Mouse (Mus musculus) urinary bladder, postnatal 0 days (tissue): ENCODE measurements around the gene Cygb. TPM values are rescaled to one million over a fixed set of nuclear protein-coding genes. Genes with fewer than 3 reads are reported as not detected.

Source experiments
- polyA plus RNA-seq: library from polyadenylated mRNA; unstranded; fragments of >200 nt; fragmentation: Nextera tagmentation; extraction: Ambion mirVana; gene quantifications from 2 replicates; pipeline ENCODE4 v1.2.1, GENCODE M21; 2015

The Cygb gene
- polyA plus RNA-seq = 83.3 and 84.4 TPM in 2 replicates

DNA sequence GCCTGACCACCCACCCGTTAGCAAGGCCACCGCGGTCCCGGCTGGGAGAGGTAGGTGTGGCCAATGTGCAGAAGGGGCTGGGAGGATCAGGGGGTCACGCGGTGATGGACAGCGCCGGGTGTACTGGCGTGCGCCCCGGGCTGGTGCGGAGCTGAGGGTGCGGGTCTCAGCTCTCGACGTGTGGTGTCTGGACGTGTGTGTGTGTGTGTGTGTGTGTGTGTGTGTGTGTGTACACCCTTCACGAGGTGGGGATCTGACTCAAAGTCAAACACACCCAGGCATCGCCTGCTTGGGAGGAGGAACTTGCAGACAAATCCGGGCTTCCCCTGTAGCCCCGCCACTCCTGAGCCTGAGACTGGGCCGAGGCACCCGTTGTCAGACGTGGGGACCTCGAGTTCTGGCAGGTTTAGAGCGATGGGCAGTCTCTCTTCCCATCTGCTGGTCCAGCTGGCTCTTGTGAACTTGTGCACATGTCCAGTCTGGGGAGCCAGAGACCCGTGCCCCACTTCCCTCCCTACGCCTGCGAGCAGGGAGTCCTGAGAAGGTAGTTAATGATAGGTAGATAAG, at the start of gene Cygb:
TSS of gene Cygb (minus strand) at position 59 of the 567 bp plus-strand sequence.

GRCm38 (mm10) chr11:116653234-116653633, 879 bp downstream of the Cygb start, which contains the start of gene Prcd:
Gene Prcd, plus strand, starts transcription at chr11:116653534.

GRCm38 (mm10) chr11:116626299-116627071, 27.6 kb downstream of the Cygb start, which contains the start of gene Rhbdf2:
Gene Rhbdf2, minus strand, starts transcription at chr11:116627019.

Other genes starting within 250 kb of the Cygb start
- gene Rnf157, start 241.3 kb downstream of the Cygb start, polyA plus RNA-seq = 3.8 and 5.7 TPM in 2 replicates
- 28.5 and 29.0 TPM in 2 replicates for gene Ubald2, start 220.2 kb downstream of the Cygb start, polyA plus RNA-seq
- gene Qrich2, start 188.1 kb downstream of the Cygb start, polyA plus RNA-seq = 0.15 TPM in 1 of 2 replicates, not detected in the other
- gene Prpsap1, start 160.1 kb downstream of the Cygb start, polyA plus RNA-seq = 104 and 124 TPM in 2 replicates
- gene Sphk1, start 123.4 kb downstream of the Cygb start, polyA plus RNA-seq = 11.5 and 12.1 TPM in 2 replicates
- gene Ube2o, start 72.9 kb downstream of the Cygb start, polyA plus RNA-seq = 7.0 and 8.3 TPM in 2 replicates
- gene Aanat, start 67.9 kb downstream of the Cygb start, polyA plus RNA-seq = not detected in 2 replicates
- gene Rhbdf2, start 27.3 kb downstream of the Cygb start, polyA plus RNA-seq = 3.3 and 6.2 TPM in 2 replicates
- gene Prcd, start 779 bp downstream of the Cygb start, polyA plus RNA-seq = 2.0 and 2.1 TPM in 2 replicates
- not detected in 2 replicates for gene St6galnac1, start 121.2 kb upstream of the Cygb start, polyA plus RNA-seq
- gene Mxra7, start 173.7 kb upstream of the Cygb start, polyA plus RNA-seq = 29.5 and 34.3 TPM in 2 replicates
- 45.8 and 53.5 TPM in 2 replicates for gene Mettl23, start 189.0 kb upstream of the Cygb start, polyA plus RNA-seq
- gene Jmjd6, start 189.1 kb upstream of the Cygb start, polyA plus RNA-seq = 48.9 and 52.1 TPM in 2 replicates
- 24.2 and 25.3 TPM in 2 replicates for gene Mfsd11, start 198.1 kb upstream of the Cygb start, polyA plus RNA-seq
- gene Srsf2, start 198.8 kb upstream of the Cygb start, polyA plus RNA-seq = 340 and 411 TPM in 2 replicates